Mouse (Mus musculus) C2C12 (cell line): ENCODE data around the gene Ranbp3l.

Source experiments
- CEBPB ChIP-seq: IDR thresholded peaks from one replicate; pipeline ENCODE4 v1.6.1; 2011; ENCODE audit warnings: low read depth, mild to moderate bottlenecking, control low read depth, moderate library complexity
- CTCF ChIP-seq: IDR thresholded peaks from one replicate; pipeline ENCODE4 v1.5.1; 2011; ENCODE audit not compliant: control insufficient read depth, insufficient read depth, insufficient read length
- FOSL1 ChIP-seq: IDR thresholded peaks from one replicate; pipeline ENCODE4 v1.8.0; 2011; ENCODE audit warnings: mild to moderate bottlenecking, low read length; ENCODE audit not compliant: poor library complexity, insufficient read depth, severe bottlenecking
- MAX ChIP-seq: IDR thresholded peaks from one replicate; pipeline ENCODE4 v1.6.1; 2011; ENCODE audit warnings: mild to moderate bottlenecking, control low read depth
- MYOD1 ChIP-seq: IDR thresholded peaks from one replicate; pipeline ENCODE4 v1.6.1; 2011; ENCODE audit warnings: low read depth; ENCODE audit not compliant: control insufficient read depth, insufficient read length
- MYOG ChIP-seq: IDR thresholded peaks from one replicate; pipeline ENCODE4 v1.6.1; 2011; ENCODE audit not compliant: control insufficient read depth, insufficient read length; ENCODE audit errors: extremely low read depth
- USF1 ChIP-seq: IDR thresholded peaks from one replicate; pipeline ENCODE4 v1.6.1; 2011; ENCODE audit warnings: low read depth, mild to moderate bottlenecking, control low read depth, moderate library complexity

GRCm38 (mm10) chr15:9114131-9114530 is 146.4 kb downstream of the Ranbp3l start:
- no peak for TF ChIP-seq CTCF
- no peak for TF ChIP-seq MAX
- TF ChIP-seq FOSL1: no peak
- TF ChIP-seq CEBPB: no peak
- no peak for TF ChIP-seq USF1
- no peak for TF ChIP-seq MYOD1
- TF ChIP-seq MYOG: no peak
